Mouse (Mus musculus): ENCODE measurements around the gene Mtfp1. TPM values are rescaled to one million over a fixed set of nuclear protein-coding genes. Genes with fewer than 3 reads are reported as not detected.
"Not testable (repeated sequence)": the region's sequence is repeated elsewhere in the genome, so short reads cannot be mapped to it uniquely, and the experiment has no call there.

Mtfp1 gene
- polyA plus RNA-seq, 1 experiment from 2014 or later = 7.7 TPM

DNA sequence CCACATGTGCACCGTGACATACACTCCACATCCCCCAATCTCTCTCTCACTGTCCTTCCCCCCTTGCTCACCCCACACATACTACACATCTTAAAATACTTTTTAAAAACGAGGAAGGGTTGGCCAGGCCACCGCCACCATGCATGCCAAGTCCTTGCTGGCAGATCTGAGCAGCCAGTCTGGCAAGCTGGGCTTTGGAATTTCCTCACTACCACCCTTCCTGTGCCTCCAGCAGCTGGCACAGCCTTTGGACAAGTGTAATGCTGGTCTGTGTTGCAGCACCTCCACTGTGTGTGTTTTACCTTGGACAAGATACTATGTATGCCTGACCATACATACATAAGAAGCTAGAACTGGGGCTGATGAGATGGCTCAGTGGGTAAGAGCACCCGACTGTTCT is 18.3 kb upstream of the Mtfp1 start:
- peaks cover 16% of the 10 kb centered on the region for H3K4me1 ChIP-seq
- ATAC-seq (ENCODE audit: insufficient number of reproducible peaks, insufficient read depth, low FRiP score, low TSS enrichment, low read depth) = no peak
- H3K27me3 ChIP-seq = peaks cover 16% of the 10 kb centered on the region
- H3K36me3 ChIP-seq = peaks cover 10% of the 10 kb centered on the region; the same call in 1 of the 2 replicates
- no peak overlapping the region for H3K9ac ChIP-seq
- H3K27ac ChIP-seq = no peak overlapping the region
- H3K9me3 ChIP-seq = no peaks in the 10 kb centered on the region
- 84% methylated on average over 4 of the region's 4 CpGs for WGBS
- no peak overlapping the region for H3K4me3 ChIP-seq
- no peak overlapping the region for H3K4me2 ChIP-seq

DNA sequence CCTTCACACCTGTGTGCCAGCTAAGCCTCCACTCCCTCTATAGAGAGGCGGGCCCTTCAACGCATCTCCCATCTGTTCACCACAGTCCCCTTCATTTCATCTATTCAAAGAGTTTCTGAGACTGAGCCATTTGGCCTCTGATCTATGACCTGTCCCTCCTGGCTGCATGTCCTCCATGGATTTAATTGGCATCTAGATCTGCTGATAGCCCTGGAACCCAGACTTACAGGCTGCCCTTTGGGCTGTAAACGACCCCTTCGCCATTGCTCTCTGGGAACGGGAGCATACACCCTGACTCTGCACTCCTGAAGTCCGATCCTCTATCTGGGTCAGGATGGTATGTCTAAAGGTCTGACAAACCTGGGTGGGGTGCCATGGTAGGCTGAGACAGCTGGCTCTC is 17.6 kb upstream of the Mtfp1 start:
- no peak for ATAC-seq (ENCODE audit: insufficient number of reproducible peaks, insufficient read depth, low FRiP score, low TSS enrichment, low read depth)
- Histone ChIP-seq H3K27ac (no peak overlapping the region), H3K27me3 (peaks cover 12% of the 10 kb centered on the region), H3K9ac (no peak overlapping the region), H3K4me1 (peaks cover 10% of the 10 kb centered on the region), H3K4me3 (no peak overlapping the region), H3K36me3 (peaks cover 10% of the 10 kb centered on the region; the same call in 1 of the 2 replicates), H3K9me3 (no peaks in the 10 kb centered on the region), H3K4me2 (no peak overlapping the region)
- WGBS = 88% methylated on average over 6 of the region's 6 CpGs

DNA sequence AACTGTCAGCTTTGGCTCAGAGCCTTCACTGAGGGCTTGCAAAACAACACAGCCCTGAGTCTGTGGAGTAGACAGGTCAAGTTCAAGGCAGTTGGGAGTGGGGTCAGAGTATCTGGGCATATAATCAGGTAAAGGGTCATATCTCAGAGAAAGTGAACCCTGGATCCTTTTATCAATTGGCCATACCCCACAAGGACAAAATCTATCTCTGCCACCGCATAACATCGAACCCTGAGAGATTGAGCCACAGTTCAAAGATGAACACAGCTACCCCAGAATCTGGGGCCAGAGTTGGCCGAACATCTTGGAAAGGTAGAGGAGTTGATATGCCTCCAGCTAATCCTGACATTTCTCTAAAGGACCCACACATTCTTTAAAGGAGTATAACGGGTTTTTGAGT is 16.8 kb upstream of the Mtfp1 start:
- 0 out of 2 replicates have a peak, but pooled peaks cover 3% of the 10 kb centered on the region for H3K4me1 ChIP-seq
- ATAC-seq (ENCODE audit: insufficient number of reproducible peaks, insufficient read depth, low FRiP score, low TSS enrichment, low read depth) = no peak
- no peak overlapping the region for H3K4me2 ChIP-seq
- WGBS = 88% methylated on average over 4 of the region's 4 CpGs
- H3K9ac ChIP-seq = no peak overlapping the region
- H3K36me3 ChIP-seq = peaks cover 10% of the 10 kb centered on the region; the same call in 1 of the 2 replicates
- H3K4me3 ChIP-seq = no peak overlapping the region
- H3K27ac ChIP-seq = no peak overlapping the region
- 0 out of 2 replicates have a peak, but pooled peaks cover 4% of the 10 kb centered on the region for H3K27me3 ChIP-seq
- H3K9me3 ChIP-seq = no peaks in the 10 kb centered on the region

DNA sequence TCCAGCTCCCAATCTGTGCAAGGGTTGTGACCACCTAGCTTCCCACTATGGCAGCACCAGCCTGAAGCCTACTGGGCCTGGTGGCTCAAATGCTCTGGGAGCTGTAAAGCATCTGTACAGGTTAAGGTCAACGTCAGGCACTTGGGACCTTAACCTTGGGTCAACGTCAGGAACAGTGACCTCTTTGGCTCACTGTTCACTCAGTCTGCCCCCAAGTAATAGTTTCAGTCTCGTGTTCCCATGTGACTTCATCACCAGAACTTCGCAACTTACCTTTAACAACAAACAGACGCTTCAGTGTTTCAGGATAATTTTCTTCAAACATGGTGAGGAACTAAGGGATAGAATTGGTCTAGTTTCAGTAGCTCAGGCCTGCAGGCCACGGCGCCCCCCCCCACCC is 13.4 kb upstream of the Mtfp1 start:
- no peak for ATAC-seq (ENCODE audit: insufficient number of reproducible peaks, insufficient read depth, low FRiP score, low TSS enrichment, low read depth)
- Histone ChIP-seq H3K9me3 (no peaks in the 10 kb centered on the region), H3K27ac (no peak overlapping the region), H3K36me3 (peaks cover 10% of the 10 kb centered on the region; the same call in 1 of the 2 replicates), H3K4me1 (no peaks in the 10 kb centered on the region), H3K4me2 (no peak overlapping the region), H3K9ac (no peak overlapping the region), H3K27me3 (no peaks in the 10 kb centered on the region), H3K4me3 (no peak overlapping the region)
- 51% methylated on average over 7 of the region's 7 CpGs for WGBS

DNA sequence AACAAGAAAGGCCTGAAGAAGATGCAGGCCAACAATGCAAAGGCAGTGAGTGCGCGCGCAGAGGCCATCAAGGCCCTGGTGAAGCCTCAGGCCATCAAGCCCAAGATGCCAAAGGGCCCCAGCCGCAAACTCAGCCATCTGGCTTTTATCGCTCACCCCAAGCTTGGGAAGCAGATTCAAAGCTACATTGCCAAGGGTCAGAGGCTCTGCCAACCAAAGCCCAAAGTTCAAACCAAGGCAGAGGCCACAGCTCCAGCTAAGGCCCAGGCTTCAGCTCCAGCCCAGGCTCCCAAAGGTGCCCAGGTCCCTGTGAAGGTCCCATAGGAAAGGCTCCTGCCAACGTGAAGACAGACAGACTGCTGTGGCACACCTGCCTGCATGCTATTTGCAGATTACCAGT is 12.7 kb upstream of the Mtfp1 start:
- peaks cover 16% of the 10 kb centered on the region; the same call in 1 of the 2 replicates for H3K36me3 ChIP-seq
- H3K4me2 ChIP-seq; H3K9me3 ChIP-seq; H3K27me3 ChIP-seq; H3K4me1 ChIP-seq; ATAC-seq (ENCODE audit: insufficient number of reproducible peaks, insufficient read depth, low FRiP score, low TSS enrichment, low read depth); H3K4me3 ChIP-seq; H3K9ac ChIP-seq; H3K27ac ChIP-seq: not testable (repeated sequence)
- WGBS = 89% methylated on average over 6 of the region's 6 CpGs

DNA sequence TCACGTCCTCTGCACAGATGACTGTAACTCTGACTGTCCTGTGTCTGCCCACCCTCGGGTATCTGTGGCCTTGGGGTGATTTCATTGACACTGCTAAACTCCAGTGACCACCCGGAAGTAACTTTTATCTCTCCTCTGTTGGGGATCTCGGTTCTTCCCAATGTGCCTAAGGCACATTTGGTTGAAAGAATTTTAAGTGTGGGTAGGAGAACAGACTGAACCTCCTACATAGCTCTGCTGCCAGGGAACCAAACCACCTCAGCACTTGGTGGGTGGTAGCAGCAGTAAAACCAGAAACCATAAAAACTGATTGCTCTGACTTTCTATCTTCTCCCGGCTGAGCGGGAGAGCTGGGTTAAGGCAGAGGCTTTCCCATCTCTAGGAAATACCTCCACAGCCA is 10.2 kb upstream of the Mtfp1 start:
- Histone ChIP-seq H3K27me3 (no peaks in the 10 kb centered on the region), H3K36me3 (0 out of 2 replicates have a peak, but pooled peaks cover 8% of the 10 kb centered on the region), H3K9me3 (no peaks in the 10 kb centered on the region), H3K4me3 (no peak overlapping the region), H3K4me2 (no peak overlapping the region), H3K9ac (no peak overlapping the region), H3K4me1 (no peaks in the 10 kb centered on the region), H3K27ac (no peak overlapping the region)
- WGBS = 60% methylated on average over 6 of the region's 6 CpGs
- ATAC-seq (ENCODE audit: insufficient number of reproducible peaks, insufficient read depth, low FRiP score, low TSS enrichment, low read depth) = no peak

DNA sequence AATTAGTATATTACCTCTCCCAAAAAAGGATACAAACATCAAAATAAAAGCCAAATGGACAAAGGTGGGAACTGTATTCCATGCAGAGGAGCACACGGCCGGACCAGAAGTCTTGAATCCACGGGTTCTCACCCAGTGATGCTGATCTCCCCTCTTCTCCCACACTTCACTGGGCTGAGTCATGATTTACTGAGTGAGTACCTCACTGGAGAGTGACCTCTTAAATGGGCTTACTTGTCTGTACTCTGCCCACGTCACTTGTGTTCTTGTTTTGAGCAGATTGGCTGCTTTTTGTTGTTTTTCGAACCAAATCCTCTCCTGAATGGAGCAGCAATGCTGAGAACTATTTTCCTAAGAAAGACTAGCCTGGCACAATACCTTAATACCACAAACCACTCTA is 9.7 kb upstream of the Mtfp1 start:
- Histone ChIP-seq H3K4me2 (no peak overlapping the region), H3K4me3 (no peak overlapping the region), H3K4me1 (no peaks in the 10 kb centered on the region), H3K9ac (no peak overlapping the region), H3K27me3 (no peaks in the 10 kb centered on the region), H3K36me3 (0 out of 2 replicates have a peak, but pooled peaks cover 6% of the 10 kb centered on the region), H3K27ac (no peak overlapping the region), H3K9me3 (no peaks in the 10 kb centered on the region)
- WGBS = 87% methylated on average over 5 of the region's 5 CpGs
- ATAC-seq (ENCODE audit: insufficient number of reproducible peaks, insufficient read depth, low FRiP score, low TSS enrichment, low read depth) = no peak

DNA sequence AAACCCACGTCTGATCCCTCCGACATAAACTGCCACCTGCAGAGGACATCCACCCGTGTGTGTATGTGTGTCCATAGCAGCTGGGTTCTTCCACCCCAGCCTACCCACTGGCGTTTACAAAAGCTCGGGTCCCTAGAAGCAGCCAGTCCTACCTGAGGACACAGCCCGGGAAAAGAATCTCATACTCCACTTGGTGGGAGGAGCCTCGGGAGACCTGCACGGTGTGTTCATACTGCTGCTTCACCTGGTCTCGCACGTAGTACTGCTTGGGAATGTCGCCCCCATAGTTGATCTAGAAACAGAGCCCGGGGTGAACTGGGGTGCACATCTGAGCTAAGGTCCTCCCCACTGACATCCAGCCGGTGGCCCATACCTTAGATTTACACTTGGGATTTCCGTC is 8.3 kb upstream of the Mtfp1 start:
- Histone ChIP-seq H3K4me1 (no peaks in the 10 kb centered on the region), H3K9ac (no peak overlapping the region), H3K4me3 (no peak overlapping the region), H3K27ac (no peak overlapping the region), H3K36me3 (0 out of 2 replicates have a peak, but pooled peaks cover 6% of the 10 kb centered on the region), H3K4me2 (no peak overlapping the region), H3K27me3 (no peaks in the 10 kb centered on the region), H3K9me3 (no peaks in the 10 kb centered on the region)
- 76% methylated on average over 14 of the region's 14 CpGs for WGBS
- ATAC-seq (ENCODE audit: insufficient number of reproducible peaks, insufficient read depth, low FRiP score, low TSS enrichment, low read depth) = no peak

DNA sequence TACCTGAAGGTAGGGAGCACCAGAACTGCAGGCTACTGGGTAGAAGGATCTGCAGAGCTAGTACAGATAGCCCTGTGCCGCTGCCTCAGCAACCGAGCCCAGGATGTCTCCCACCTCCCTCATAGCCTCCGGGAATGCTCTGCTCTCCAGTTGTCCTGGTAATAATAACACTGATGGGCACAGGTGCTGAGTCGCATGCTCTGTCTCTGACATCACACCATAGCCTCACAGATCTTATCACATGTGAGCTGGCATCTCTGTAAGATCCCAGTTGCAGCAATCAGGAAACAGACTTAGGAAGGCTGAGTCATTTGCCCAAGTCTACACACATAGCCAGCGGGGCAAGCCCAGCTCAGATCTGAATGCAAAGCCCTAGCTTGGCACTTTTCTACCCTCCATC is 6.6 kb upstream of the Mtfp1 start:
- H3K4me1 ChIP-seq = peaks cover 6% of the 10 kb centered on the region
- H3K4me2 ChIP-seq = no peak overlapping the region
- H3K27ac ChIP-seq = no peak overlapping the region
- 79% methylated on average over 5 of the region's 5 CpGs for WGBS
- H3K27me3 ChIP-seq = no peaks in the 10 kb centered on the region
- no peak for ATAC-seq (ENCODE audit: insufficient number of reproducible peaks, insufficient read depth, low FRiP score, low TSS enrichment, low read depth)
- no peak overlapping the region for H3K4me3 ChIP-seq
- no peaks in the 10 kb centered on the region for H3K9me3 ChIP-seq
- 0 out of 2 replicates have a peak overlapping the region, but pooled peaks have one; percentile 32 for H3K9ac ChIP-seq
- H3K36me3 ChIP-seq = 0 out of 2 replicates have a peak, but pooled peaks cover 6% of the 10 kb centered on the region

DNA sequence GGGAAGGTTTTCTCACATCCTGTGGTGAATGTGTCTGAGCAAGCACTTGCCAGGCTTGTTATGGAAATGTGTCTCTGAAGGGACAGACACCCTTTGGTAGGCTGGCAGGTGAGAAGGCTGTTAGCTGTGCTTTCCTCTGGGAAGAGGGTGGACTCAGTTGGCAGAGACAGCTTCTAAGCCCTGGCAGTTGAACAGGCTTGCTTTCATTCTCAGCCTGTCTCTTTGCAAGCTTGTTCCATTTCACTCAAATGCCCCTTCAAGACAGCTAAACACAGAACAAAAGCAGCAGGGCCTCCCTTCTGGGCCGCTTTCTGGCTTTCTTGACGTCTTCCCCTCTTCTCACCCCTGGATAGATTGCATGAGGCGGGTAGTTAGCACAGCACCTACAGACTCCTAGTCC is 4.2 kb upstream of the Mtfp1 start:
- Histone ChIP-seq H3K4me2 (no peak overlapping the region), H3K9ac (no peak overlapping the region), H3K9me3 (no peaks in the 10 kb centered on the region), H3K27me3 (no peaks in the 10 kb centered on the region), H3K4me3 (no peak overlapping the region), H3K4me1 (peaks cover 22% of the 10 kb centered on the region), H3K36me3 (0 out of 2 replicates have a peak, but pooled peaks cover 6% of the 10 kb centered on the region), H3K27ac (no peak overlapping the region)
- 72% methylated on average over 3 of the region's 3 CpGs for WGBS
- ATAC-seq (ENCODE audit: insufficient number of reproducible peaks, insufficient read depth, low FRiP score, low TSS enrichment, low read depth) = no peak

DNA sequence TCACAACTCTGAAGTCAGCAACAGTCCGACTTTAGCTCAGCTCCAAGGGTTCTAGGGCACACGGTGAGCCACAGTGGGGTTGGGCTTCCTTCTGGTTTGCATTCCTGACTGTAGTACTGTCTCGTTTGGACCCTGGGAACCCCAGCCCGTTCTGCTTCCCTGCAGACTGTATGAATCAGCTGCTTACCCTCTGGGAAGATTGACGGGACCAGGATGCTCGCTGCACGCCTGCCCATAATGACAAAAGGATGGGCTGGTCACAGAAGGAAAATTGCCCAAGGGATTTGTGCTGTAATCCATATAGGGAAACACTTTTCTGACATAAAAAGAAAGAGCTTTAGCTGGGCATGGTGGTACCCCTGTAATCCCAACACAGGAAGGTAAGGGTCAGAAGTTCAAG is 3.6 kb upstream of the Mtfp1 start:
- Histone ChIP-seq H3K4me1 (peaks cover 25% of the 10 kb centered on the region), H3K4me2 (no peak overlapping the region), H3K27ac (no peak overlapping the region), H3K9ac (peak overlapping the region; percentile 27; the same call in 1 of the 2 replicates), H3K4me3 (no peak overlapping the region), H3K9me3 (no peaks in the 10 kb centered on the region), H3K36me3 (0 out of 2 replicates have a peak, but pooled peaks cover 6% of the 10 kb centered on the region), H3K27me3 (no peaks in the 10 kb centered on the region)
- ATAC-seq (ENCODE audit: insufficient number of reproducible peaks, insufficient read depth, low FRiP score, low TSS enrichment, low read depth) = no peak
- WGBS = 63% methylated on average over 7 of the region's 7 CpGs

DNA sequence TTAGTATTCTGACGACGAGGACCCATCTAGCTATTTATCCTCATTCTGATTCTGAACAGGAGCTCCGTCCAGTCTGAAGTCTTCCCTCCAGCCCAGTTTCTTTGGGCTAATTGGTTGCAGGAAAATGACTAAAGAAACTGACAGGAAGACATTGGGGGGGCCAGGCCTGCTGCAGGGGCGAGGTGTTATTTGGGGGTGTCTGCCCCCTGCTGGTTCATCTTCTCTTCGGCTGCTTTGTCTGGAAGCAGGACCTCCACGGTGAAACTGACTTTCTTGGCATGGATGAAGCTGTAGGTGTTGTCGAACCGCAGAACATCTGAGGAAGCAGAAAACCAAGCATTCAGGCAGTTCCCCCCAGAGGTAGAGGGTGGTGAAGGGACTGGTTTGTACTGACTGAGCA is 2.9 kb upstream of the Mtfp1 start:
- Histone ChIP-seq H3K4me3 (no peak overlapping the region), H3K27me3 (no peaks in the 10 kb centered on the region), H3K9ac (no peak overlapping the region), H3K36me3 (0 out of 2 replicates have a peak, but pooled peaks cover 2% of the 10 kb centered on the region), H3K4me2 (no peak overlapping the region), H3K4me1 (peaks cover 25% of the 10 kb centered on the region), H3K27ac (no peak overlapping the region), H3K9me3 (no peaks in the 10 kb centered on the region)
- no peak for ATAC-seq (ENCODE audit: insufficient number of reproducible peaks, insufficient read depth, low FRiP score, low TSS enrichment, low read depth)
- 67% methylated on average over 8 of the region's 8 CpGs for WGBS

Data from embryonic facial prominence, embryonic 13.5 days (tissue).